ENCODE assay signal across 10 mouse cellular contexts in the genomic region with DNA sequence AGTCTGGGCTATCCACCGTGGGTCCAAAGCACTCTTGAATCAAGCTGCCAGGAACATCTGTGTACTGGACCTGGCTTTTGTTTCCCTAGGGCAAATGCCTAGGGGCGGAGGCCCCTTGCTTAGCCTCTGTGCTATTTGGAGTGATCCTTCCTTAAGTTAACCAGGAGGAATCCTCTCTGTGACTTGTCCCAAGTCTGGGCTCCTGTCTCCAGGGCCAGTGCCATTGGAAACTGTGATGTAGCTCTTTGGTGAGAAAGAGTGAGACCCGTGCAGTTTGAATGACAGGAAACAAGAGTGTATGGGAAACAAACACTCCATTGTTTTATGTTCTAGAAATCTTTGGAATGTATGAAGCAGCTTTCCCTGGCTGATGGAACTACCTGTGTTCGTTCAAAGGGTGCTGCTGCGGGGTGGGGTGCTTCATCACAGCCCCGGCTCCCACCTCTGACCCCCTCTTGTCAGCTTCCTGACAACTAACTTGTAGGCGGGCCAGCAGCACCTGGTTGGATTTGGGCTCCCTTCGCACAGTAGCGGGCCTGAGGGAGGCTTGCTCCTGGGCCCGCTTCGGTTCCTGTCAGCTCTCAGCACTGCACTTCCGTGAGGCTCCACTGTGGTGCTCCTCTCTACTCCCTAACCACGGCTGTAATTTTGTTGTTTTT. TPM values are rescaled to one million over a fixed set of nuclear protein-coding genes. Genes with fewer than 3 reads are reported as not detected.
A peak's percentile ranks its signal among the peaks of the same experiment; 100 is the strongest.
DNase-seq lines count a peak whose midpoint lies in the region; ATAC-seq and TF ChIP-seq lines count a peak whose summit lies in the region.
"Had no signal": no experiment of that assay in that cellular context is flagged by ENCODE, and none has a peak within 500 bp of the region (broad histone marks: within the 10 kb centered on the region; RNA-seq: fewer than 3 reads in every experiment).

No protein-coding gene starts in this region.

- H3K9me3 ChIP-seq in hindbrain, embryonic 10.5 days, result no peaks in the 10 kb centered on the region
- no peaks in the 10 kb centered on the region for H3K9me3 ChIP-seq in hindbrain, postnatal 0 days (ENCODE audit: low read length)
- H3K9me3 ChIP-seq in megakaryocyte, embryonic 14.5 days, result no peaks in the 10 kb centered on the region
- H3K9me3 ChIP-seq in heart, embryonic 15.5 days (replicated peaks), result no peaks in the 10 kb centered on the region
- no peaks in the 10 kb centered on the region for H3K9me3 ChIP-seq in stomach, postnatal 0 days (ENCODE audit: control insufficient read depth, low read length)

- no peak overlapping the region for H3K4me3 ChIP-seq in hindbrain, embryonic 10.5 days
- H3K4me3 ChIP-seq in hindbrain, postnatal 0 days (ENCODE audit: low read length), result no peak overlapping the region
- H3K4me3 ChIP-seq in megakaryocyte, embryonic 14.5 days (replicated peaks), result peak overlapping the region; percentile 80
- H3K4me3 ChIP-seq in heart, embryonic 15.5 days, result no peak overlapping the region
- no peak overlapping the region for H3K4me3 ChIP-seq in stomach, postnatal 0 days (ENCODE audit: low read depth, low read length)

- 76% methylated on average over 13 of the region's 13 CpGs for WGBS in hindbrain, embryonic 10.5 days
- 76% methylated on average over 13 of the region's 13 CpGs for WGBS in hindbrain, postnatal 0 days
- 65% methylated on average over 13 of the region's 13 CpGs for WGBS in heart, embryonic 15.5 days
- 61% methylated on average over 13 of the region's 13 CpGs for WGBS in stomach, postnatal 0 days

- TF ChIP-seq EP300 in stomach, postnatal 0 days (optimal IDR thresholded peaks at IDR 0.05), result no peak

- H3K4me1 ChIP-seq in hindbrain, embryonic 10.5 days (replicated peaks), result peaks cover 29% of the 10 kb centered on the region
- H3K4me1 ChIP-seq in hindbrain, postnatal 0 days (ENCODE audit: insufficient read depth, low read length), result no peaks in the 10 kb centered on the region; the same call in 1 of the 2 replicates
- H3K4me1 ChIP-seq in megakaryocyte, embryonic 14.5 days, result peaks cover 100% of the 10 kb centered on the region
- H3K4me1 ChIP-seq in heart, embryonic 15.5 days (replicated peaks), result peaks cover 62% of the 10 kb centered on the region
- peaks cover 3% of the 10 kb centered on the region; the same call in 1 of the 2 replicates for H3K4me1 ChIP-seq in stomach, postnatal 0 days (replicated peaks; ENCODE audit: control insufficient read depth, insufficient read depth)

- ATAC-seq in hindbrain, postnatal 0 days, result no peak
- ATAC-seq in megakaryocyte, adult 5-6 weeks (ENCODE audit: poor library complexity, severe bottlenecking), result no peak
- no peak for ATAC-seq in heart, embryonic 15.5 days (replicated peaks; ENCODE audit: insufficient number of reproducible peaks, insufficient read depth, low FRiP score, low read depth)
- ATAC-seq in stomach, postnatal 0 days (ENCODE audit: low FRiP score, low TSS enrichment), result no peak

- H3K4me2 ChIP-seq in hindbrain, postnatal 0 days (ENCODE audit: low read depth, low read length), result no peak overlapping the region
- no peak overlapping the region for H3K4me2 ChIP-seq in heart, embryonic 15.5 days
- no peak overlapping the region for H3K4me2 ChIP-seq in stomach, postnatal 0 days (replicated peaks; ENCODE audit: low read depth)

- DNase-seq in hindbrain, embryonic 10.5 days (ENCODE audit: low spot score), result no peak
- DNase-seq in hindbrain, postnatal 0 days (ENCODE audit: low spot score), result no peak
- DNase-seq in stomach, postnatal 0 days (ENCODE audit: low spot score), result no peak
- no peak for DNase-seq in adrenal gland, adult (ENCODE audit: inconsistent age in 2 of 2, low spot score in 1 of 2)
- DNase-seq in retina, postnatal 1 day, result no peak
- DNase-seq: embryo, embryonic 11 days; right cerebral cortex, postnatal 14 days had no signal

- peaks cover 92% of the 10 kb centered on the region for H3K36me3 ChIP-seq in hindbrain, embryonic 10.5 days
- H3K36me3 ChIP-seq in hindbrain, postnatal 0 days (ENCODE audit: insufficient read depth, low read length), result peaks cover 4% of the 10 kb centered on the region; the same call in 1 of the 2 replicates
- H3K36me3 ChIP-seq in megakaryocyte, embryonic 14.5 days (replicated peaks; ENCODE audit: low read length), result peaks cover 95% of the 10 kb centered on the region
- H3K36me3 ChIP-seq in heart, embryonic 15.5 days, result peaks cover 10% of the 10 kb centered on the region; the same call in 1 of the 2 replicates
- H3K36me3 ChIP-seq in stomach, postnatal 0 days (ENCODE audit: control insufficient read depth, insufficient read depth, low read length), result peaks cover 3% of the 10 kb centered on the region; the same call in 1 of the 2 replicates

- TF ChIP-seq CTCF in hindbrain, postnatal 0 days (IDR thresholded peaks at IDR 0.05; ENCODE audit: low read depth), result no peak
- TF ChIP-seq CTCF in stomach, postnatal 0 days (IDR thresholded peaks at IDR 0.05; ENCODE audit: low read depth), result no peak

- no peak overlapping the region for H3K9ac ChIP-seq in hindbrain, postnatal 0 days (replicated peaks; ENCODE audit: low read length)
- H3K9ac ChIP-seq in heart, embryonic 15.5 days, result 0 out of 2 replicates have a peak overlapping the region, but pooled peaks have one; percentile 9
- H3K9ac ChIP-seq in stomach, postnatal 0 days (ENCODE audit: low read length), result no peak overlapping the region

- H3K27me3 ChIP-seq in hindbrain, embryonic 10.5 days (ENCODE audit: insufficient read depth, poor library complexity, severe bottlenecking), result no peaks in the 10 kb centered on the region
- no peaks in the 10 kb centered on the region for H3K27me3 ChIP-seq in hindbrain, postnatal 0 days (ENCODE audit: insufficient read depth, low read length)
- no peaks in the 10 kb centered on the region for H3K27me3 ChIP-seq in megakaryocyte, embryonic 14.5 days (replicated peaks)
- no peaks in the 10 kb centered on the region for H3K27me3 ChIP-seq in heart, embryonic 15.5 days
- no peaks in the 10 kb centered on the region for H3K27me3 ChIP-seq in stomach, postnatal 0 days (ENCODE audit: control insufficient read depth, insufficient read depth, low read length)

- H3K27ac ChIP-seq in hindbrain, embryonic 10.5 days, result 0 out of 2 replicates have a peak overlapping the region, but pooled peaks have one; percentile 14
- H3K27ac ChIP-seq in hindbrain, postnatal 0 days, result no peak overlapping the region
- peak overlapping the region; percentile 74 for H3K27ac ChIP-seq in heart, embryonic 15.5 days
- peak overlapping the region; percentile 24; the same call in 1 of the 2 replicates for H3K27ac ChIP-seq in stomach, postnatal 0 days (replicated peaks)

RNA-seq across cellular contexts. Expression of gene Ehd1, which starts 11.8 kb away (rescaled TPM):
- 87.8 and 103 TPM in 2 replicates for polyA plus RNA-seq in hindbrain, embryonic 10.5 days (2016; fragmentation: Nextera tagmentation; extraction: Ambion mirVana)
- 127 and 135 TPM in 2 replicates for total RNA-seq in hindbrain, postnatal 0 days (2014; rRNA removed)
- 76.5 and 77.5 TPM in 2 replicates for polyA plus RNA-seq in hindbrain, postnatal 0 days (2015; fragmentation: Nextera tagmentation; extraction: Ambion mirVana)
- 474 and 728 TPM in 2 replicates for polyA plus RNA-seq in megakaryocyte, embryonic 14.5 days (2012; ENCODE audit: insufficient read depth, low replicate concordance)
- 19.3 and 27.1 TPM in 2 replicates for total RNA-seq in megakaryocyte, adult 5-6 weeks (2015)
- 24.0 and 34.8 TPM in 2 replicates for total RNA-seq in megakaryocyte, adult 5-6 weeks (2017)
- 54.1 and 66.8 TPM in 2 replicates for polyA plus RNA-seq in heart, embryonic 15.5 days (2015; fragmentation: Nextera tagmentation; extraction: Ambion mirVana)
- polyA plus RNA-seq in stomach, postnatal 0 days (2015; fragmentation: Nextera tagmentation; extraction: Ambion mirVana), result 62.0 and 63.8 TPM in 2 replicates

RNA-seq across cellular contexts. Expression of gene Cdc42bpg, which starts 17.9 kb away (rescaled TPM):
- polyA plus RNA-seq in hindbrain, embryonic 10.5 days (2016; fragmentation: Nextera tagmentation; extraction: Ambion mirVana), result 0.29 and 0.37 TPM in 2 replicates
- total RNA-seq in hindbrain, postnatal 0 days (2014; rRNA removed), result 3.1 and 6.0 TPM in 2 replicates
- 0.29 and 0.33 TPM in 2 replicates for polyA plus RNA-seq in hindbrain, postnatal 0 days (2015; fragmentation: Nextera tagmentation; extraction: Ambion mirVana)
- polyA plus RNA-seq in megakaryocyte, embryonic 14.5 days (2012; ENCODE audit: insufficient read depth, low replicate concordance), result 4.8 and 6.6 TPM in 2 replicates
- total RNA-seq in megakaryocyte, adult 5-6 weeks (2015), result 0.56 and 0.68 TPM in 2 replicates
- total RNA-seq in megakaryocyte, adult 5-6 weeks (2017), result 0.88 and 1.3 TPM in 2 replicates
- polyA plus RNA-seq in heart, embryonic 15.5 days (2015; fragmentation: Nextera tagmentation; extraction: Ambion mirVana), result 0.30 and 0.60 TPM in 2 replicates
- polyA plus RNA-seq in stomach, postnatal 0 days (2015; fragmentation: Nextera tagmentation; extraction: Ambion mirVana), result 1.3 and 1.9 TPM in 2 replicates

RNA-seq across cellular contexts. Expression of gene Men1, which starts 46.4 kb away (rescaled TPM):
- polyA plus RNA-seq in hindbrain, embryonic 10.5 days (2016; fragmentation: Nextera tagmentation; extraction: Ambion mirVana), result 125 and 129 TPM in 2 replicates
- total RNA-seq in hindbrain, postnatal 0 days (2014; rRNA removed), result 69.6 and 93.4 TPM in 2 replicates
- 57.8 and 59.5 TPM in 2 replicates for polyA plus RNA-seq in hindbrain, postnatal 0 days (2015; fragmentation: Nextera tagmentation; extraction: Ambion mirVana)
- 70.2 and 174 TPM in 2 replicates for polyA plus RNA-seq in megakaryocyte, embryonic 14.5 days (2012; ENCODE audit: insufficient read depth, low replicate concordance)
- 15.1 and 16.6 TPM in 2 replicates for total RNA-seq in megakaryocyte, adult 5-6 weeks (2015)
- total RNA-seq in megakaryocyte, adult 5-6 weeks (2017), result 19.2 and 20.7 TPM in 2 replicates
- polyA plus RNA-seq in heart, embryonic 15.5 days (2015; fragmentation: Nextera tagmentation; extraction: Ambion mirVana), result 36.1 and 50.6 TPM in 2 replicates
- 27.1 and 27.9 TPM in 2 replicates for polyA plus RNA-seq in stomach, postnatal 0 days (2015; fragmentation: Nextera tagmentation; extraction: Ambion mirVana)

RNA-seq across cellular contexts. Expression of gene Atg2a, which starts 46.9 kb away (rescaled TPM):
- 10.3 and 14.9 TPM in 2 replicates for polyA plus RNA-seq in hindbrain, embryonic 10.5 days (2016; fragmentation: Nextera tagmentation; extraction: Ambion mirVana)
- 38.7 and 43.4 TPM in 2 replicates for total RNA-seq in hindbrain, postnatal 0 days (2014; rRNA removed)
- polyA plus RNA-seq in hindbrain, postnatal 0 days (2015; fragmentation: Nextera tagmentation; extraction: Ambion mirVana), result 7.6 and 8.9 TPM in 2 replicates
- polyA plus RNA-seq in megakaryocyte, embryonic 14.5 days (2012; ENCODE audit: insufficient read depth, low replicate concordance), result 34.7 and 62.6 TPM in 2 replicates
- 9.8 and 10.1 TPM in 2 replicates for total RNA-seq in megakaryocyte, adult 5-6 weeks (2015)
- total RNA-seq in megakaryocyte, adult 5-6 weeks (2017), result 8.5 and 10.3 TPM in 2 replicates
- 6.7 and 10.0 TPM in 2 replicates for polyA plus RNA-seq in heart, embryonic 15.5 days (2015; fragmentation: Nextera tagmentation; extraction: Ambion mirVana)
- 4.8 and 6.0 TPM in 2 replicates for polyA plus RNA-seq in stomach, postnatal 0 days (2015; fragmentation: Nextera tagmentation; extraction: Ambion mirVana)

RNA-seq across cellular contexts. Expression of gene Map4k2, which starts 52.6 kb away (rescaled TPM):
- 13.1 and 14.7 TPM in 2 replicates for polyA plus RNA-seq in hindbrain, embryonic 10.5 days (2016; fragmentation: Nextera tagmentation; extraction: Ambion mirVana)
- total RNA-seq in hindbrain, postnatal 0 days (2014; rRNA removed), result 102 TPM in 2 replicates
- 18.6 and 21.4 TPM in 2 replicates for polyA plus RNA-seq in hindbrain, postnatal 0 days (2015; fragmentation: Nextera tagmentation; extraction: Ambion mirVana)
- polyA plus RNA-seq in megakaryocyte, embryonic 14.5 days (2012; ENCODE audit: insufficient read depth, low replicate concordance), result 9.3 and 21.8 TPM in 2 replicates
- total RNA-seq in megakaryocyte, adult 5-6 weeks (2015), result 35.0 and 43.3 TPM in 2 replicates
- 66.3 and 79.6 TPM in 2 replicates for total RNA-seq in megakaryocyte, adult 5-6 weeks (2017)
- 12.6 and 17.9 TPM in 2 replicates for polyA plus RNA-seq in heart, embryonic 15.5 days (2015; fragmentation: Nextera tagmentation; extraction: Ambion mirVana)
- 5.2 and 5.7 TPM in 2 replicates for polyA plus RNA-seq in stomach, postnatal 0 days (2015; fragmentation: Nextera tagmentation; extraction: Ambion mirVana)
